Mouse (Mus musculus): ENCODE data around the gene Padi4. TPM values are rescaled to one million over a fixed set of nuclear protein-coding genes. Genes with fewer than 3 reads are reported as not detected.

Gene Padi4
- polyA plus RNA-seq, 1 experiment from 2014 or later, result 2.0 TPM

GRCm38 (mm10) chr4:140792584-140792983 is 18.5 kb upstream of the Padi4 start:
- DNase-seq (ENCODE audit: low spot score) (no peak), ATAC-seq (replicated peaks; ENCODE audit: low FRiP score) (no peak)
- Histone ChIP-seq H3K4me2 (ENCODE audit: low read depth, low read length, severe bottlenecking) (no peak overlapping the region), H3K4me3 (ENCODE audit: low read depth, low read length) (no peak overlapping the region), H3K9ac (ENCODE audit: low read length) (no peak overlapping the region), H3K27me3 (ENCODE audit: control insufficient read depth, insufficient read depth, low read length) (no peaks in the 10 kb centered on the region), H3K27ac (ENCODE audit: low read depth, low read length) (no peak overlapping the region), H3K36me3 (ENCODE audit: control insufficient read depth, insufficient read depth, low read length) (no peaks in the 10 kb centered on the region), H3K9me3 (ENCODE audit: control insufficient read depth, low read length) (no peaks in the 10 kb centered on the region), H3K4me1 (replicated peaks; ENCODE audit: control insufficient read depth, insufficient read depth, low read length) (no peaks in the 10 kb centered on the region)
- 88% methylated on average over 7 of the region's 7 CpGs for WGBS

- H3K9ac ChIP-seq (ENCODE audit: low read length), result no peak overlapping the region
- no peaks in the 10 kb centered on the region for H3K4me1 ChIP-seq (replicated peaks; ENCODE audit: control insufficient read depth, insufficient read depth, low read length)
- DNase-seq (ENCODE audit: low spot score) (no peak), ATAC-seq (replicated peaks; ENCODE audit: low FRiP score) (no peak)
- H3K27ac ChIP-seq (ENCODE audit: low read depth, low read length), result no peak overlapping the region
- 84% methylated on average over 16 of the region's 16 CpGs for WGBS
- no peaks in the 10 kb centered on the region for H3K36me3 ChIP-seq (ENCODE audit: control insufficient read depth, insufficient read depth, low read length)
- no peaks in the 10 kb centered on the region for H3K27me3 ChIP-seq (ENCODE audit: control insufficient read depth, insufficient read depth, low read length)
- no peak overlapping the region for H3K4me3 ChIP-seq (ENCODE audit: low read depth, low read length)
- no peak overlapping the region for H3K4me2 ChIP-seq (ENCODE audit: low read depth, low read length, severe bottlenecking)
- H3K9me3 ChIP-seq (ENCODE audit: control insufficient read depth, low read length), result no peaks in the 10 kb centered on the region
Observed at GRCm38 (mm10) chr4:140791071-140791470, 17.0 kb upstream of the Padi4 start.

- 90% methylated on average over 4 of the region's 4 CpGs for WGBS
- H3K27ac ChIP-seq (ENCODE audit: low read depth, low read length), result no peak overlapping the region
- no peak for ATAC-seq (replicated peaks; ENCODE audit: low FRiP score)
- H3K4me3 ChIP-seq (ENCODE audit: low read depth, low read length), result no peak overlapping the region
- DNase-seq (ENCODE audit: low spot score), result no peak
- H3K27me3 ChIP-seq (ENCODE audit: control insufficient read depth, insufficient read depth, low read length), result no peaks in the 10 kb centered on the region
- no peaks in the 10 kb centered on the region for H3K36me3 ChIP-seq (ENCODE audit: control insufficient read depth, insufficient read depth, low read length)
- H3K9ac ChIP-seq (ENCODE audit: low read length), result no peak overlapping the region
- H3K4me1 ChIP-seq (replicated peaks; ENCODE audit: control insufficient read depth, insufficient read depth, low read length), result no peaks in the 10 kb centered on the region
- H3K4me2 ChIP-seq (ENCODE audit: low read depth, low read length, severe bottlenecking), result no peak overlapping the region
- no peaks in the 10 kb centered on the region for H3K9me3 ChIP-seq (ENCODE audit: control insufficient read depth, low read length)
Observed at GRCm38 (mm10) chr4:140789983-140790382, 15.9 kb upstream of the Padi4 start.

- 46% methylated on average over 6 of the region's 6 CpGs for WGBS
Observed at GRCm38 (mm10) chr4:140788983-140789382, 14.9 kb upstream of the Padi4 start.

GRCm38 (mm10) chr4:140788264-140788663 is 14.2 kb upstream of the Padi4 start:
- ATAC-seq (replicated peaks; ENCODE audit: low FRiP score) (no peak), DNase-seq (ENCODE audit: low spot score) (no peak)
- H3K4me2 ChIP-seq (ENCODE audit: low read depth, low read length, severe bottlenecking), result no peak overlapping the region
- no peaks in the 10 kb centered on the region for H3K9me3 ChIP-seq (ENCODE audit: control insufficient read depth, low read length)
- H3K9ac ChIP-seq (ENCODE audit: low read length), result no peak overlapping the region
- no peak overlapping the region for H3K4me3 ChIP-seq (ENCODE audit: low read depth, low read length)
- no peaks in the 10 kb centered on the region for H3K4me1 ChIP-seq (replicated peaks; ENCODE audit: control insufficient read depth, insufficient read depth, low read length)
- 82% methylated on average over 6 of the region's 6 CpGs for WGBS
- H3K27me3 ChIP-seq (ENCODE audit: control insufficient read depth, insufficient read depth, low read length), result no peaks in the 10 kb centered on the region
- H3K36me3 ChIP-seq (ENCODE audit: control insufficient read depth, insufficient read depth, low read length), result no peaks in the 10 kb centered on the region
- H3K27ac ChIP-seq (ENCODE audit: low read depth, low read length), result no peak overlapping the region

More at GRCm38 (mm10) chr4:140788983-140789382, 14.9 kb upstream of the Padi4 start:
- H3K9ac ChIP-seq (ENCODE audit: low read length), result no peak overlapping the region
- H3K9me3 ChIP-seq (ENCODE audit: control insufficient read depth, low read length), result no peaks in the 10 kb centered on the region
- no peaks in the 10 kb centered on the region for H3K36me3 ChIP-seq (ENCODE audit: control insufficient read depth, insufficient read depth, low read length)
- no peak overlapping the region for H3K4me3 ChIP-seq (ENCODE audit: low read depth, low read length)
- H3K4me2 ChIP-seq (ENCODE audit: low read depth, low read length, severe bottlenecking), result no peak overlapping the region
- DNase-seq (ENCODE audit: low spot score) (peak; percentile 80), ATAC-seq (replicated peaks; ENCODE audit: low FRiP score) (no peak)
- H3K4me1 ChIP-seq (replicated peaks; ENCODE audit: control insufficient read depth, insufficient read depth, low read length), result no peaks in the 10 kb centered on the region
- no peaks in the 10 kb centered on the region for H3K27me3 ChIP-seq (ENCODE audit: control insufficient read depth, insufficient read depth, low read length)
- H3K27ac ChIP-seq (ENCODE audit: low read depth, low read length), result no peak overlapping the region

- Histone ChIP-seq H3K4me2 (ENCODE audit: low read depth, low read length, severe bottlenecking) (no peak overlapping the region), H3K36me3 (ENCODE audit: control insufficient read depth, insufficient read depth, low read length) (no peaks in the 10 kb centered on the region), H3K4me3 (ENCODE audit: low read depth, low read length) (no peak overlapping the region), H3K4me1 (replicated peaks; ENCODE audit: control insufficient read depth, insufficient read depth, low read length) (no peaks in the 10 kb centered on the region), H3K27ac (ENCODE audit: low read depth, low read length) (no peak overlapping the region), H3K9ac (ENCODE audit: low read length) (no peak overlapping the region), H3K9me3 (ENCODE audit: control insufficient read depth, low read length) (no peaks in the 10 kb centered on the region), H3K27me3 (ENCODE audit: control insufficient read depth, insufficient read depth, low read length) (no peaks in the 10 kb centered on the region)
- DNase-seq (ENCODE audit: low spot score) (no peak), ATAC-seq (replicated peaks; ENCODE audit: low FRiP score) (no peak)
- whole genome bisulfite sequencing, result 74% methylated on average over 4 of the region's 4 CpGs
Observed at GRCm38 (mm10) chr4:140787414-140787813, 13.4 kb upstream of the Padi4 start.

GRCm38 (mm10) chr4:140785217-140785616 is 11.2 kb upstream of the Padi4 start:
- ATAC-seq (replicated peaks; ENCODE audit: low FRiP score), result no peak
- no peak overlapping the region for H3K9ac ChIP-seq (ENCODE audit: low read length)
- DNase-seq (ENCODE audit: low spot score), result no peak
- WGBS, result 79% methylated on average over 5 of the region's 5 CpGs
- no peak overlapping the region for H3K4me3 ChIP-seq (ENCODE audit: low read depth, low read length)
- H3K4me2 ChIP-seq (ENCODE audit: low read depth, low read length, severe bottlenecking), result no peak overlapping the region
- no peaks in the 10 kb centered on the region for H3K4me1 ChIP-seq (replicated peaks; ENCODE audit: control insufficient read depth, insufficient read depth, low read length)
- H3K27ac ChIP-seq (ENCODE audit: low read depth, low read length), result no peak overlapping the region
- no peaks in the 10 kb centered on the region for H3K27me3 ChIP-seq (ENCODE audit: control insufficient read depth, insufficient read depth, low read length)
- H3K36me3 ChIP-seq (ENCODE audit: control insufficient read depth, insufficient read depth, low read length), result no peaks in the 10 kb centered on the region
- H3K9me3 ChIP-seq (ENCODE audit: control insufficient read depth, low read length), result no peaks in the 10 kb centered on the region

GRCm38 (mm10) chr4:140784292-140784945 is 10.4 kb upstream of the Padi4 start:
- 90% methylated on average over 9 of the region's 9 CpGs for WGBS
- no peak for DNase-seq (ENCODE audit: low spot score)
- H3K4me2 ChIP-seq (ENCODE audit: low read depth, low read length, severe bottlenecking), result no peak overlapping the region
- no peaks in the 10 kb centered on the region for H3K4me1 ChIP-seq (replicated peaks; ENCODE audit: control insufficient read depth, insufficient read depth, low read length)
- H3K9ac ChIP-seq (ENCODE audit: low read length), result no peak overlapping the region
- no peaks in the 10 kb centered on the region for H3K27me3 ChIP-seq (ENCODE audit: control insufficient read depth, insufficient read depth, low read length)
- no peak overlapping the region for H3K27ac ChIP-seq (ENCODE audit: low read depth, low read length)
- no peak overlapping the region for H3K4me3 ChIP-seq (ENCODE audit: low read depth, low read length)
- H3K36me3 ChIP-seq (ENCODE audit: control insufficient read depth, insufficient read depth, low read length), result no peaks in the 10 kb centered on the region
- ATAC-seq (replicated peaks; ENCODE audit: low FRiP score), result no peak
- no peaks in the 10 kb centered on the region for H3K9me3 ChIP-seq (ENCODE audit: control insufficient read depth, low read length)

GRCm38 (mm10) chr4:140782821-140783220 is 8.8 kb upstream of the Padi4 start:
- H3K9ac ChIP-seq (ENCODE audit: low read length), result no peak overlapping the region
- H3K27ac ChIP-seq (ENCODE audit: low read depth, low read length), result no peak overlapping the region
- H3K27me3 ChIP-seq (ENCODE audit: control insufficient read depth, insufficient read depth, low read length), result no peaks in the 10 kb centered on the region
- no peak overlapping the region for H3K4me2 ChIP-seq (ENCODE audit: low read depth, low read length, severe bottlenecking)
- no peaks in the 10 kb centered on the region for H3K4me1 ChIP-seq (replicated peaks; ENCODE audit: control insufficient read depth, insufficient read depth, low read length)
- ATAC-seq (replicated peaks; ENCODE audit: low FRiP score) (no peak), DNase-seq (ENCODE audit: low spot score) (no peak)
- no peaks in the 10 kb centered on the region for H3K36me3 ChIP-seq (ENCODE audit: control insufficient read depth, insufficient read depth, low read length)
- H3K4me3 ChIP-seq (ENCODE audit: low read depth, low read length), result no peak overlapping the region
- WGBS, result 92% methylated on average over 9 of the region's 9 CpGs
- H3K9me3 ChIP-seq (ENCODE audit: control insufficient read depth, low read length), result no peaks in the 10 kb centered on the region
